Mouse (Mus musculus): ENCODE measurements around the gene Tmem39a. TPM values are rescaled to one million over a fixed set of nuclear protein-coding genes. Genes with fewer than 3 reads are reported as not detected.

Tmem39a gene
- polyA plus RNA-seq, 1 experiment from 2014 or later: 50.5 TPM

- ATAC-seq (replicated peaks; ENCODE audit: insufficient number of reproducible peaks, insufficient read depth, low FRiP score, low read depth): no peak
- Histone ChIP-seq H3K4me1 (replicated peaks) (no peaks in the 10 kb centered on the region), H3K9me3 (replicated peaks) (no peaks in the 10 kb centered on the region), H3K4me2 (no peak overlapping the region), H3K27me3 (no peaks in the 10 kb centered on the region), H3K9ac (no peak overlapping the region), H3K36me3 (peaks cover 88% of the 10 kb centered on the region), H3K4me3 (no peak overlapping the region), H3K27ac (no peak overlapping the region)
- 74% methylated on average over 5 of the region's 5 CpGs for WGBS
Observed at GRCm38 (mm10) chr16:38612646-38613045, 54.1 kb downstream of the Tmem39a start.

GRCm38 (mm10) chr16:38613646-38614045, 55.1 kb downstream of the Tmem39a start:
- WGBS: 91% methylated on average over 6 of the region's 6 CpGs
- Histone ChIP-seq H3K27ac (no peak overlapping the region), H3K4me1 (replicated peaks) (no peaks in the 10 kb centered on the region), H3K9me3 (replicated peaks) (no peaks in the 10 kb centered on the region), H3K4me2 (no peak overlapping the region), H3K4me3 (no peak overlapping the region), H3K27me3 (no peaks in the 10 kb centered on the region), H3K36me3 (peaks cover 87% of the 10 kb centered on the region), H3K9ac (no peak overlapping the region)
- ATAC-seq (replicated peaks; ENCODE audit: insufficient number of reproducible peaks, insufficient read depth, low FRiP score, low read depth): no peak

GRCm38 (mm10) chr16:38617977-38618376, 59.5 kb downstream of the Tmem39a start:
- no peak overlapping the region for H3K4me2 ChIP-seq
- ATAC-seq (replicated peaks; ENCODE audit: insufficient number of reproducible peaks, insufficient read depth, low FRiP score, low read depth): no peak
- peaks cover 69% of the 10 kb centered on the region for H3K36me3 ChIP-seq
- H3K4me3 ChIP-seq: no peak overlapping the region
- no peaks in the 10 kb centered on the region for H3K27me3 ChIP-seq
- H3K9ac ChIP-seq: no peak overlapping the region
- 93% methylated on average over 13 of the region's 13 CpGs for WGBS
- H3K9me3 ChIP-seq (replicated peaks): no peaks in the 10 kb centered on the region
- H3K4me1 ChIP-seq (replicated peaks): peaks cover 18% of the 10 kb centered on the region
- H3K27ac ChIP-seq: no peak overlapping the region

- WGBS: 21% methylated on average over 6 of the region's 6 CpGs
- no peak overlapping the region for H3K27ac ChIP-seq
- H3K4me2 ChIP-seq: no peak overlapping the region
- H3K9ac ChIP-seq: no peak overlapping the region
- ATAC-seq (replicated peaks; ENCODE audit: insufficient number of reproducible peaks, insufficient read depth, low FRiP score, low read depth): no peak
- H3K36me3 ChIP-seq: peaks cover 69% of the 10 kb centered on the region
- no peaks in the 10 kb centered on the region for H3K9me3 ChIP-seq (replicated peaks)
- no peak overlapping the region for H3K4me3 ChIP-seq
- H3K4me1 ChIP-seq (replicated peaks): peaks cover 28% of the 10 kb centered on the region
- no peaks in the 10 kb centered on the region for H3K27me3 ChIP-seq
Observed at GRCm38 (mm10) chr16:38619054-38619453, 60.6 kb downstream of the Tmem39a start.

GRCm38 (mm10) chr16:38620696-38621450, 62.4 kb downstream of the Tmem39a start:
- Histone ChIP-seq H3K27ac (peak overlapping the region; percentile 28), H3K4me3 (no peak overlapping the region), H3K4me1 (replicated peaks) (peaks cover 46% of the 10 kb centered on the region), H3K36me3 (peaks cover 57% of the 10 kb centered on the region), H3K9ac (no peak overlapping the region), H3K4me2 (no peak overlapping the region), H3K27me3 (no peaks in the 10 kb centered on the region), H3K9me3 (replicated peaks) (no peaks in the 10 kb centered on the region)
- no peak for ATAC-seq (replicated peaks; ENCODE audit: insufficient number of reproducible peaks, insufficient read depth, low FRiP score, low read depth)
- 59% methylated on average over 16 of the region's 16 CpGs for WGBS

- 76% methylated on average over 2 of the region's 2 CpGs for WGBS
- no peak overlapping the region for H3K4me2 ChIP-seq
- peak overlapping the region; percentile 87 for H3K27ac ChIP-seq
- no peaks in the 10 kb centered on the region for H3K9me3 ChIP-seq (replicated peaks)
- no peaks in the 10 kb centered on the region for H3K27me3 ChIP-seq
- H3K36me3 ChIP-seq: peaks cover 43% of the 10 kb centered on the region
- no peak for ATAC-seq (replicated peaks; ENCODE audit: insufficient number of reproducible peaks, insufficient read depth, low FRiP score, low read depth)
- peaks cover 60% of the 10 kb centered on the region for H3K4me1 ChIP-seq (replicated peaks)
- H3K4me3 ChIP-seq: no peak overlapping the region
- no peak overlapping the region for H3K9ac ChIP-seq
Observed at GRCm38 (mm10) chr16:38622283-38622682, 63.8 kb downstream of the Tmem39a start.

GRCm38 (mm10) chr16:38624303-38624702, 65.8 kb downstream of the Tmem39a start:
- peak overlapping the region; percentile 87 for H3K27ac ChIP-seq
- 42% methylated on average over 11 of the region's 11 CpGs for WGBS
- peak; percentile 50 for ATAC-seq (replicated peaks; ENCODE audit: insufficient number of reproducible peaks, insufficient read depth, low FRiP score, low read depth)
- no peaks in the 10 kb centered on the region for H3K27me3 ChIP-seq
- no peak overlapping the region for H3K4me3 ChIP-seq
- H3K4me2 ChIP-seq: peak overlapping the region; percentile 16; the same call in 1 of the 2 replicates
- H3K4me1 ChIP-seq (replicated peaks): peaks cover 77% of the 10 kb centered on the region
- peaks cover 28% of the 10 kb centered on the region for H3K36me3 ChIP-seq
- no peaks in the 10 kb centered on the region for H3K9me3 ChIP-seq (replicated peaks)
- no peak overlapping the region for H3K9ac ChIP-seq

- Histone ChIP-seq H3K27me3 (no peaks in the 10 kb centered on the region), H3K4me1 (replicated peaks) (peaks cover 86% of the 10 kb centered on the region), H3K9me3 (replicated peaks) (no peaks in the 10 kb centered on the region), H3K9ac (no peak overlapping the region), H3K4me2 (0 out of 2 replicates have a peak overlapping the region, but pooled peaks have one; percentile 3), H3K4me3 (no peak overlapping the region), H3K36me3 (peaks cover 19% of the 10 kb centered on the region), H3K27ac (peak overlapping the region; percentile 87)
- WGBS: 47% methylated on average over 7 of the region's 7 CpGs
- no peak for ATAC-seq (replicated peaks; ENCODE audit: insufficient number of reproducible peaks, insufficient read depth, low FRiP score, low read depth)
Observed at GRCm38 (mm10) chr16:38625411-38625810, 66.9 kb downstream of the Tmem39a start.

- 24% methylated on average over 10 of the region's 10 CpGs for WGBS
Observed at GRCm38 (mm10) chr16:38625811-38626369, 67.4 kb downstream of the Tmem39a start.

GRCm38 (mm10) chr16:38632147-38632546, 73.6 kb downstream of the Tmem39a start:
- ATAC-seq (replicated peaks; ENCODE audit: insufficient number of reproducible peaks, insufficient read depth, low FRiP score, low read depth): no peak
- WGBS: 63% methylated on average over 6 of the region's 6 CpGs
- Histone ChIP-seq H3K4me2 (no peak overlapping the region), H3K27ac (no peak overlapping the region), H3K4me1 (replicated peaks) (peaks cover 40% of the 10 kb centered on the region), H3K9me3 (replicated peaks) (no peaks in the 10 kb centered on the region), H3K4me3 (no peak overlapping the region), H3K9ac (no peak overlapping the region), H3K36me3 (peaks cover 32% of the 10 kb centered on the region; the same call in 1 of the 2 replicates), H3K27me3 (no peaks in the 10 kb centered on the region)

More at GRCm38 (mm10) chr16:38625811-38626369, 67.4 kb downstream of the Tmem39a start:
- Histone ChIP-seq H3K4me1 (replicated peaks) (peaks cover 83% of the 10 kb centered on the region), H3K9ac (no peak overlapping the region), H3K27ac (peak overlapping the region; percentile 87), H3K9me3 (replicated peaks) (no peaks in the 10 kb centered on the region), H3K4me3 (no peak overlapping the region), H3K4me2 (0 out of 2 replicates have a peak overlapping the region, but pooled peaks have one; percentile 3), H3K27me3 (no peaks in the 10 kb centered on the region), H3K36me3 (peaks cover 15% of the 10 kb centered on the region; the same call in 1 of the 2 replicates)
- peak; percentile 78 for ATAC-seq (replicated peaks; ENCODE audit: insufficient number of reproducible peaks, insufficient read depth, low FRiP score, low read depth)

GRCm38 (mm10) chr16:38635833-38636390, 77.4 kb downstream of the Tmem39a start:
- H3K27ac ChIP-seq: peak overlapping the region; percentile 59; the same call in 1 of the 2 replicates
- WGBS: 71% methylated on average over 8 of the region's 8 CpGs
- no peak for ATAC-seq (replicated peaks; ENCODE audit: insufficient number of reproducible peaks, insufficient read depth, low FRiP score, low read depth)

More at GRCm38 (mm10) chr16:38635833-38636390, 77.4 kb downstream of the Tmem39a start:
- Histone ChIP-seq H3K27me3 (no peaks in the 10 kb centered on the region), H3K4me1 (replicated peaks) (peaks cover 12% of the 10 kb centered on the region), H3K4me3 (no peak overlapping the region), H3K36me3 (peaks cover 54% of the 10 kb centered on the region), H3K4me2 (no peak overlapping the region), H3K9ac (no peak overlapping the region), H3K9me3 (replicated peaks) (no peaks in the 10 kb centered on the region)
